Mouse (Mus musculus) neural tube, embryonic 14.5 days (tissue): ENCODE measurements at regions not wholly inside any gene's neighbourhood (a gene's known extent, or its start where the extent isn't known, plus 50 kb on each side); places are given as distances from the start of the nearest gene placed in this dataset.
A peak's percentile ranks its signal among the peaks of the same experiment; 100 is the strongest.
"Not testable (repeated sequence)": the region's sequence is repeated elsewhere in the genome, so short reads cannot be mapped to it uniquely, and the experiment has no call there.

ENCODE experiments used
- ATAC-seq: fragments of 200-750 bp; cut with Nextera tagmentation; 2 replicates; pipeline ENCODE4 v1.8.0; 2017; ENCODE audit warnings: low read depth, mild to moderate bottlenecking, moderate TSS enrichment, moderate library complexity
- H3K27ac ChIP-seq: fragments of 300-500 bp; sonication (generic); 2 replicates; pipeline ENCODE4 v1.5.1; 2014; ENCODE audit warnings: low read depth, mild to moderate bottlenecking, control low read depth, low read length, moderate library complexity, mixed read lengths
- H3K27me3 ChIP-seq: fragments of 300-500 bp; sonication (generic); 2 replicates; pipeline ENCODE4 v1.6.1; 2014; ENCODE audit warnings: low read length; ENCODE audit not compliant: control insufficient read depth, insufficient read depth
- H3K36me3 ChIP-seq: fragments of 300-500 bp; sonication (generic); 2 replicates; pipeline ENCODE4 v1.6.1; 2014; ENCODE audit warnings: low read length, mixed read lengths; ENCODE audit not compliant: control insufficient read depth, insufficient read depth
- H3K4me1 ChIP-seq: fragments of 300-500 bp; sonication (generic); 2 replicates; pipeline ENCODE4 v1.6.1; 2014; ENCODE audit warnings: low read length; ENCODE audit not compliant: control insufficient read depth, insufficient read depth
- H3K4me2 ChIP-seq: fragments of 300-500 bp; sonication (generic); 2 replicates; pipeline ENCODE4 v1.6.1; 2014; ENCODE audit warnings: mild to moderate bottlenecking, low read depth, low read length, control low read depth
- H3K4me3 ChIP-seq: fragments of 300-500 bp; sonication (generic); 2 replicates; pipeline ENCODE4 v1.5.1; 2014; ENCODE audit warnings: low read depth, low read length, control low read depth, mixed read lengths
- H3K9ac ChIP-seq: fragments of 300-500 bp; sonication (generic); replicated peaks from 2 replicates; pipeline ENCODE4 v1.6.1; 2014; ENCODE audit warnings: low read depth, mild to moderate bottlenecking, control low read depth, low read length, mixed read lengths
- H3K9me3 ChIP-seq: fragments of 300-500 bp; sonication (generic); 2 replicates; pipeline ENCODE4 v1.6.1; 2016; ENCODE audit warnings: low read length; ENCODE audit not compliant: control insufficient read depth
- WGBS: fragments of 180-500 bp; shearing (Covaris S2); extraction: QIAGEN DNeasy Blood & Tissue Kit; methylation state at CpG from one replicate; pipeline ENCODE4 v1.1.7; 2014; 5-methylcytosine and 5-hydroxymethylcytosine counted together

DNA sequence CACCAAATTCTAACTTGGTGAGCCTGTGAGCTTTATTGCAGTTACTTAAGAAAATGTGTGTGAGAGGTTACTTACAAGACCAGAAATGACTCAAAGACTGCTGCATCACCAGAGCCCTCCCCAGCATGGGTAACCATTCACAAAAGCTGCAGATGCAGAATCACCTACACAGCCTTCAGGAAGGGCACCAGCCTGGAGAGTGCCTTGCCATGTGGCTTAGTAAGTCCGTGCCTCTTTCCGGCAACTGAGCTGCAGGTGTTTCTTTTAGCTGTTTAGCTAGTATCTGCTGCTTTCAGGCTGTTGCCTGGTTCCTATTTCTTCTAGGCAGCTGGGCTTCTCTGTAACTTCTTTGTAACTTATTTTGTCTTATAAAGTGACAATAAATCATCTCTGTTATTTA lies 213.2 kb upstream of the Stxbp6 start:
- Histone ChIP-seq H3K4me1 (no peaks in the 10 kb centered on the region), H3K27ac (no peak overlapping the region), H3K4me3 (no peak overlapping the region), H3K27me3 (no peaks in the 10 kb centered on the region), H3K9me3 (no peaks in the 10 kb centered on the region), H3K4me2 (no peak overlapping the region), H3K9ac (no peak overlapping the region), H3K36me3 (no peaks in the 10 kb centered on the region)
- WGBS: 67% methylated on average over 2 of the region's 2 CpGs
- ATAC-seq: no peak

DNA sequence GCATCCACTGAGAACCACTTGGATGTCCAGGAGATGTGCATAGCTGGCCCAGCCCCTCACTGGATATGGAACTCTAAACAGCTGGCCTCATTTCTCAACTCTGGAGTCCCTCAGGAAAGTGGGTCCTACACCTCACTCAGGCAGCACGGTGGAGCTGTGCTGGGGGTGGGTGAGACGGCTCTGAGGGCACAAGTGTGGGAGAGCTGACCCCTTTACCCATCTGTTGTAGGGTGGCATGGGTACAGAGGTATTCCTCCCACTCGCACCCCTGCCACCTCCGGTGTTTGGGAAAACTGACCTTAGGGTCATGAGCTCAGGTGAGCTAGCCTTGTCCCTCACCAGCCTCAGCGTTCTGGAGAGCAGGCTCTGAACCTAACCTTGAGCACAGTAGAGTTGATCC lies 181.8 kb upstream of the Stxbp6 start:
- Histone ChIP-seq H3K9ac (no peak overlapping the region), H3K27me3 (no peaks in the 10 kb centered on the region), H3K27ac (no peak overlapping the region), H3K4me2 (no peak overlapping the region), H3K4me3 (no peak overlapping the region), H3K9me3 (no peaks in the 10 kb centered on the region), H3K36me3 (no peaks in the 10 kb centered on the region), H3K4me1 (no peaks in the 10 kb centered on the region)
- no peak for ATAC-seq
- 85% methylated on average over 5 of the region's 5 CpGs for WGBS

DNA sequence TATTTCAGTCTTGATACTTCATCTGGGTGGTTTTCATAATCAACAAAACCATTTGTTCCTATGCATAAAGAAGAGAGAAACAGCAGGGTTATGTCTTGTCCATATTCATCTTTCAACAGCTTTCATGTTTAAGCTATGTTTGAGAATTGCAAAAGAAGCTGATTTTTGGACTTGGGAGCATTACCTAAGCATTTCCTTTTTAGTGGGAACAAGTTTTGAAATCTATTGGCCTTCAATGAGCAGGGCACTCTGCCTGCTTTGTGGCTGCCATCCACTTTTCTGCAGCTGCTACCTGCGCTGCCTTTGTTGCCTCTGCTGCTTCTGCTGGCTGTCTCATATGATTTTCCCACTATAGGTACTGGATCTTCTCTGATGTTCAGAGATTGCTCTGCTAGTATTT lies 136.6 kb upstream of the Stxbp6 start:
- Histone ChIP-seq H3K9ac (no peak overlapping the region), H3K27ac (no peak overlapping the region), H3K9me3 (no peaks in the 10 kb centered on the region), H3K36me3 (no peaks in the 10 kb centered on the region), H3K4me1 (no peaks in the 10 kb centered on the region), H3K4me3 (no peak overlapping the region), H3K27me3 (no peaks in the 10 kb centered on the region), H3K4me2 (no peak overlapping the region)
- ATAC-seq: no peak
- 91% methylated on average over 1 of the region's 1 CpGs for WGBS

DNA sequence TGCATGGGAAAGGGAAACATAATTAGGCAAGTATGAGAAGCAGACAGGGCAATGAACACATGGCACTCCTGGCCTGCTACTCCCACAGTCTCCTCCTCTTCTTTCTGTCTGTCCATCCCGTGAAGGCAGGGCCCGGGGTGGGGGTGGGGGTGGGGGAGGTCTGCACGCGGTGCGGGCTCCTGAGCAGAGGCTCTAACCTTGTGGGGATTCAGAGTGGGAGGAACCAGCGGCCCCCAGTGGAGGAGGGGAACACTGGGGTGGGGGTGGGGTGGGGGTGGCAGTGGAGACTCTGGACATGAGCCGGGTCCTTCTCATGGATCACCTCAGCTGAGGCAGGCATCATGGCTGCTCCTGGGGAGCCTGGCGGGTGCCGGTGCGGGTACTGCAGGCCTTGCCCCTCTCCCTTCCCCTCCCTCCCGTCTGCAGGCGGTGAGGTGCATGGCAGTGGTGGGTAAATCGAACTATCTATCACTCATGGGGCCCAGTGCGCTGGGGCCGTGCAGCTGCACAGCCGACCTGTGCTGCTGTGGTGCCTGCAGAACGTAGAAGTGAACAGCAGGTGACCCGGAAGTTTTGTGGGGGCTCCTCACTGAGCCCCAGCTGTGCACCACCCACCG lies 120.9 kb upstream of the Stxbp6 start:
- peak; percentile 11; the same call in 1 of the 2 replicates for ATAC-seq
- no peak overlapping the region for H3K9ac ChIP-seq
- H3K4me3 ChIP-seq: no peak overlapping the region
- H3K4me1 ChIP-seq: no peaks in the 10 kb centered on the region
- H3K27me3 ChIP-seq: no peaks in the 10 kb centered on the region
- H3K27ac ChIP-seq: no peak overlapping the region
- no peaks in the 10 kb centered on the region for H3K9me3 ChIP-seq
- 79% methylated on average over 15 of the region's 19 CpGs for WGBS
- H3K4me2 ChIP-seq: no peak overlapping the region
- H3K36me3 ChIP-seq: no peaks in the 10 kb centered on the region

DNA sequence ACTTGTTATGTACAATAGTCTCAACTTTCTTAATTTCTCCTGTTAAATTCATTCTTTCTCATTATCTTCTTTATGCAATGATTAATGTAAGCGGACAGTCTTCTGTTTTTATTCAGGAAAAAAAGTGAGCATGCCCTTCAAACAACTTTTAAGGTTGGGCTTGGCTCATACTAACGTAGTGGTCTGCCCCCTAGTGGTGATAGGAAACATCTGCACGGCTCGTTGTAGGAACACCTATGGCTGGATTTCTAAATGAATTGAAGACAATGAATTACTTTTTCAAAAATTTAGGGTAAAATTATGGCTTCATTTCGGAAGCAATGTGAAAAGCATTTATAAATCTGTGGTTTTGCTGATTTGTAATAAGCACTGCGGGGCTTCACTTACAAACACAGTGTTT lies 112.6 kb upstream of the Stxbp6 start:
- Histone ChIP-seq H3K36me3 (no peaks in the 10 kb centered on the region), H3K9ac (no peak overlapping the region), H3K4me3 (no peak overlapping the region), H3K4me2 (no peak overlapping the region), H3K27me3 (no peaks in the 10 kb centered on the region), H3K27ac (no peak overlapping the region), H3K9me3 (no peaks in the 10 kb centered on the region), H3K4me1 (no peaks in the 10 kb centered on the region)
- WGBS: 16% methylated on average over 6 of the region's 6 CpGs
- ATAC-seq: peak; percentile 70; the same call in 1 of the 2 replicates

DNA sequence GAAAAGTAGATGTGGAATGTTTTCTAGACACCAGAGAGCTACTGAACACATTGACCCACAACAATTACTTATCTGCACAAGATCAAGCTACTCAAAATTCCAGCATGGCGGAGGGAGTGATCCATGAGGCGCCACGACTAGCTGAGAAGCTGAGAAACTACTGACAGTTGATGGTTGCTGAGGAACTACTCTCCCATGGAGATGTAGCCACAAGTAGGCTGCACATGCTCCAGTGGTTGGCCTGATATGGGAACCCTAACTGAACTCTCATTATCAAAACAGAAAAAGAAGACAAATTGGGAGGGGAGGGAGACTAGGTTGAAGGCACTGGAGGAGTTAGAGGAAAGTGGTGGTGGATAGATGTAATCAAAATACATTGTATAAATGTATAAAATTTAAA lies 110.0 kb upstream of the Stxbp6 start:
- Histone ChIP-seq H3K27me3 (no peaks in the 10 kb centered on the region), H3K27ac (no peak overlapping the region), H3K4me1 (no peaks in the 10 kb centered on the region), H3K9ac (no peak overlapping the region), H3K4me2 (no peak overlapping the region), H3K36me3 (no peaks in the 10 kb centered on the region), H3K4me3 (no peak overlapping the region), H3K9me3 (no peaks in the 10 kb centered on the region)
- no peak for ATAC-seq
- WGBS: 91% methylated on average over 3 of the region's 3 CpGs

DNA sequence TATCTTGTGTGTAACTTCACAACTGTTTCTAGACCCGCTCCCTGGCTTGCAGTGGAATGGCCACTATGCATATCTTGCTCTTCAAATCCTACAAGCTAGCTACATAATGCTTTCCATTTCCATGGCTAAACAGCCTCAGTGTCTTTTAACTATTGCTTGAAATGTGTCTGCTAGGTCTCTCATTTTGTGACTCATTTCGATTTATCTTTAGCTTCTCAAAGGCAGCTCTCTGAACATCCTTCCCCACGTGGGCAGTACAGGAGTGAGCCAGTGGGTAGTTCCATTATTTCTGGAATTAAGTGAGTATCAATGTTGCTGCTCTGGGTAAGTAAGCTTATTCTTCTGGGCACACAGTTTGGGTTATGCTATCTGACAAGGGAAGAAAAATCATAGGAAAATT lies 102.9 kb upstream of the Stxbp6 start:
- H3K27ac ChIP-seq: no peak overlapping the region
- ATAC-seq: no peak
- H3K4me3 ChIP-seq: no peak overlapping the region
- H3K4me2 ChIP-seq: no peak overlapping the region
- no peaks in the 10 kb centered on the region for H3K9me3 ChIP-seq
- 82% methylated on average over 3 of the region's 3 CpGs for WGBS
- no peak overlapping the region for H3K9ac ChIP-seq
- H3K27me3 ChIP-seq: no peaks in the 10 kb centered on the region
- H3K4me1 ChIP-seq: no peaks in the 10 kb centered on the region
- no peaks in the 10 kb centered on the region for H3K36me3 ChIP-seq

DNA sequence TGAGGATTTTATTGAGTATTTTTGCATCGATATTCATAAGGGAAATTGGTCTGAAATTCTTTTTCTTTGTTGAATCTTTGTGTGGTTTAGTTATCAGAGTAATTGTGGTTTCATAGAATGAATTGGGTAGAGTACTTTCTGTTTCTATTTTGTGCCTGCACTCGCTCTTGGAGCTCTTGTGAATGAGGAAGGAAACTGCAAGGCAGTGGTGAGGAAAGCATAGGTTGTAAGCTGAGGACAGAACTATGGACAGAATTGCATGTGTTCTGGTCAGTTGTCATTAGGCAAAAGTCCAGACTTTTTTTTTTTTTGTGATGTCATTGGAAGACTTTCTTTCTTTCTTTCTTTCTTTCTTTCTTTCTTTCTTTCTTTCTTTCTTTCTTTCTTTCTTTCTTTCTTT lies 100.8 kb upstream of the Stxbp6 start:
- not testable (repeated sequence) for H3K27me3 ChIP-seq, ATAC-seq, H3K27ac ChIP-seq, H3K4me3 ChIP-seq, H3K9ac ChIP-seq, H3K4me1 ChIP-seq, H3K4me2 ChIP-seq, H3K9me3 ChIP-seq, H3K36me3 ChIP-seq
- 98% methylated on average over 2 of the region's 2 CpGs for WGBS

DNA sequence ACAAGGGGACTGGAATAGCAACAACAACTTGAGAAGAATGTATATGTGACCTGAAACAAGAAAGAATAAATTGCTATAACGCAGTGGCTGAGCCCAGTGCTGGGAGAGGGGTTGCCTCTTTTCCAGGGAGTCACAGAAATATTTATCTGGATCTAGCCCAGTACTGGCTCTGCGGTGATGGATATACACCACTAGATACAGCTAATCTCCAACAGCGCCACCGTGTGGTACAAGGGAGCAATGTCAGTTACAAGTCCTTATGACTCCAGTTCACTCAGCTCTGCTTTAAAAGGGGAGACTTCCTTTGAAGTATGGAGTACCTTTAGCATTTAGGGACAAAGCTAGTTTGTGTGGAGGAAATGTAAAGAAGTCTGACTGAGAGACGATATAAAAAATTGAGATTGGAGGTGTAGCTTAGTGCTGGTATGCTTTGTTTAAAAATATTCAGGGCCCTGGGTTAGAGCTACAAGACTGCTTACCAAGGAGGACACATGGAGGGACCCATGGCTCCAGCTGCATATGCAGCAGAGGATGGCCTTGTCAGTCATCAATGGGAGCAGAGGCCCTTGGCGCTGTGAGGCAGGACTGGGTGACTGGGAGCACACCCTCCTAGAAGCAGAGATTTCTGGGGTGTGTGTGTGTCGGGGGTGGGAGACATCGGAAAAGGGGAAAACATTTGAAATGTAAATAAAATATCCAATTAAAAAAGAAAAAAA lies 97.6 kb upstream of the Stxbp6 start:
- Histone ChIP-seq H3K4me2 (no peak overlapping the region), H3K9ac (no peak overlapping the region), H3K4me1 (no peaks in the 10 kb centered on the region), H3K9me3 (no peaks in the 10 kb centered on the region), H3K27me3 (no peaks in the 10 kb centered on the region), H3K4me3 (no peak overlapping the region), H3K36me3 (no peaks in the 10 kb centered on the region), H3K27ac (no peak overlapping the region)
- WGBS: 39% methylated on average over 8 of the region's 8 CpGs
- ATAC-seq: peak; percentile 91
